Mouse (Mus musculus): Measurements from ENCODE around the gene Xrcc6. TPM values are rescaled to one million over a fixed set of nuclear protein-coding genes. Genes with fewer than 3 reads are reported as not detected.

Xrcc6 gene
- total RNA-seq, 1 experiment from 2014 or later = 120 TPM

DNA sequence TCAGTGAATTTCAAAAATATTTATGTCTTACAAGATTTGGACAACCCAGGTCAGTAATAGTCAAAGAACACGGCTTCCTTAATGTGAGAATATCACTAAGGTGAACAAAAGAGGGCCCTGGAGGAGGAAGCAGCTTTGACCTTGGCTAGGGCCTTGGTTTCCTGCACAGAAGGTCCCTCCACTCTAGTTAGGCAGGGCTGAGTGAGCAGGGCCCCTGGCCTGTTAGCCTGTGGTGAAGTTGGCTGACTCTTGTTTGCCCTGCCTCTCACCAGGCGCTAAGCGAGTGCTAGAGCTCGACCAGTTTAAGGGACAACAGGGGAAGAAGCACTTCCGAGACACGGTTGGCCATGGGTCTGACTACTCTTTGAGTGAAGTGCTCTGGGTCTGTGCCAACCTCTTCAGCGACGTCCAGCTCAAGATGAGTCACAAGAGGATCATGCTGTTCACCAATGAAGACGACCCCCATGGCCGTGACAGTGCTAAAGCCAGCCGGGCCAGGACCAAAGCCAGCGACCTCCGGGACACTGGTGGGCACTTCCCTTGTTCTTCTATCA lies 35.0 kb downstream of the Xrcc6 start:
- DNase-seq = peak; percentile 78

DNA sequence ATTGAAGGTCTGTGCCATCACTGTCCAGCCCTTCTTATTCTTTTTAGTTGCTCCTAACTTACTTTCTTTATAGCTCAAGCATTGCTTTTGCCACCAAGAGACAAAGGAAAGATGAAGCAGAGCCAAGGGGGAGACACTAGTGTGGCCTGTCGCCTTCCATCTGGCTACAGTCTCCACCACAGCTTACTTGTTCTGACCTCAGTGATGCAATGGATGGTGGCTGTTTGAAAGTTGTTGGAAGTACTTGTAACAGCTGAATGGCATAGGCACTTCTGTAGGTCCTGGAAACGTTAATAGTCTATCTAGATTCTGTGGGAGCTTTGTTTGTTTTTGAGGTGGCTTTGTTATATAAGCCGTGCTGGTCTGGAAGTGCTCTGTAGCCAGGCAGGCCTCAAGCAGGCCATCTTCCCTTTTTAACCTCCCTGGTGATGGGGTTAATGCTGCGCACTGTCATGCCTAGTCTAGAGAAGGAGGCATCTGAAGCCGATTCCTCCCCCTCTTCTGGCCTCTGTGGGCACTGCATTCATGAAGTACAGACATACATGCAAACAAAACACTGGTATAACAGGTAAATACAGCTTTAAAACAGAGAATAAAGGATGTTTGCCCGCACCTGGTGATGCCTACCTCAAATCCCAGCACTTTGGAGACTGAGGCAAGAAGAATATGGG lies 36.5 kb downstream of the Xrcc6 start:
- no peak for DNase-seq

DNA sequence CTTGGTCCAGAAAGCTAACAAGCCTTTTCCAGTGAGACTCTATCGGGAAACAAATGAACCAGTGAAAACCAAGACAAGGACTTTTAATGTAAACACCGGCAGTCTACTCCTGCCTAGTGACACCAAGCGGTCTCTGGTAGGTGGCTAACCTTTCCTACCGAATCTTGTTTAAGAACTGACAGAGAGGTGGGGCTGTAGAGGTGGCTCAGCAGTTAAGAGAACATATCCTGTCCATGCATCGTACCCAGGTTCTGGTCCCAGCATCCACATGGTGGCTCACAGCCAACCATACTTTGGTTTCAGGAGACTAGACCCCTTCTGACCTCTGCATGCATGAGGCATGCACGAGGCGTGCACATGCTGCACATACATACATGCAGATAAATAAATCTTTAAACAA lies 39.6 kb downstream of the Xrcc6 start:
- DNase-seq = no peak

DNA sequence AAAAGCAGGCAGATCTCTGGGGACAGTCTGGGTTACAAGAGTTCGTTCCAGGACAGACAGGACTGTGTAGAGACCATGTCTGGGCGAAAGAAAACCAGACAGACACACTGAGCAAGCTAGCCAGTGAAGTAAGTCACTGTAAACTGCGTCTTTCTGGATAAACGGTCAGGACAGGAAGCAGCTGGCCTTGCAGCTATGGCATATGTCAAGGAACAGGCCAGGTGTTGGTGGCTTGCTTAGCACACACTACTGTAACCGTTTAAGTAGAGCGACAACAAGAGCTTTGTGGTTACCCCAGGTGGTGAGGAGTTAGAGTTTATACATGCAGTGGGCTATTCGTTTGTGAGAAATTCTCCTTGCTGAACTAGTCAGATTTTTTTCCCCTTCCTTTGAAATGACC lies 40.1 kb downstream of the Xrcc6 start:
- DNase-seq = no peak

DNA sequence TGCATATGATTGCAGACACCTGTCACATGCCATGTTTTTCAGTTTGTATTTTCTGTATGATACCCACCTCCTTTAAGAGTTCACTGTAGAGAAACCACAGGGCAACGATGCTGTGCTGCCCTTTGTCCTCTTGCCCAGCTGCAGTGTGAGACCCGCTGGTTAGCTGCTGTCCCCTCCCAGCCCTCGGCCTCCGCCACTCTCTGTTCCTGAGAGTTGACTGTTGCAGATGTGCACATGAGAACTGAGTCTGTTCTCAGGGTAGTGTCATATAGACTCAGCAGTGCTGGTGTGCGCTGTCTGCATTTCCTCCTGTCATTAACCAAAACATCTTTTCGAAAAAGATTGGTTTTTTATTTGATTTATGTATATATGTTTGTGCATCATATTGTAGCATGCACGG lies 44.8 kb downstream of the Xrcc6 start:
- no peak for DNase-seq

DNA sequence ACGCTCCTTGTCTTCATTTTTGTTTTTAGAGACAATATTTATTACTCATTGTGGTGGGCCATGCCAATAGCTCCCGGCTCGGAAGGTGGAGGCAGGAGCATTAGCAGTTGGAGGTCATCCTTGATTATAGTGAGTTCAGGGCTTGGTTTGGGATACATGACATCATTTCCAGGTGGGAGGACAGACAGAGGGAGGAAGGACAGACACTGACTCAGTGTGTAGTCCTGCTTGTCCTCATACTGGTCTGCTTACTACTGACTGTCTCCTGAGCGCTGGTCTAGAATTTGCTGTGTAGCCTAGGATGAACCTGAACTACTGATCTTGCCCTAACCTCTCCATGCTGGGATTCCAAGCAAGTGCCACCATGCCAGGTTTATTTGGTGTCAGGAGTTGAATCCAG lies 46.1 kb downstream of the Xrcc6 start, which contains the start of gene Desi1:
Gene Desi1 (minus strand): TSS at position 101 of the 400 bp plus-strand sequence.
- no peak for DNase-seq

DNA sequence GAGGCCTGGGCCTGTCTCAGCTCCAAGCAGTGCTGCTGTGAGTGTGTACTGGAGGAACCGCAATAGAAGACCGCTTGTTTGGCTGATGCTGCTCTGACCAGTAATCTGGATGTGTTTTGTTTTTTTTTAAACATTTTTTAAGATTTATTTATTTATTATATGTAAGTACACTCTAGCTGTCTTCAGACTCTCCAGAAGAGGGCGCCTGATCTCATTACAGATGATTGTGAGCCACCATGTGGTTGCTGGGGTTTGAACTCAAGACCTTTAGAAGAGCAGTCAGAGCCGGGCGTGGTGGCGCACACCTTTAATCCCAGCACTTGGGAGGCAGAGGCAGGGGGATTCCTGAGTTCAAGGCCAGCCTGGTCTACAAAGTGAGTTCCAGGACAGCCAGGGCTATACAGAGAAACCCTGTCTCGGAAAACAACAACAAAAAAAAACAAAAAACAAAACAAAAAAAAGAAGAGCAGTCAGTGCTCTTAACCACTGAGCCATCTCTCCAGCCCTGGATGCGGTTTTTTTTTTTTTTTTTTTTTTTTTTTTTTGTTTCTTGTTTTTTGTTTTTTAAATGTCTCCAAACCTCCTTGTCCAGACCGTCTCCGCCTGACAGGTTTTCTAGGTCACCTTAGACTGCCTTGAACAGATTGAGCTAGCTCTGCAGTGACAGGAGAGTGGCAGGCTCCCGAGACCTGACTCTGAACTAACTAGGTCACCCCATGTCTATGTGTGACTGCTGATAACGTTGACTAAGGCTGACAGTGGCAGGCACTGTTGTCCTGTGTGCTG lies 48.5 kb downstream of the Xrcc6 start:
- peak; percentile 64 for DNase-seq

DNA sequence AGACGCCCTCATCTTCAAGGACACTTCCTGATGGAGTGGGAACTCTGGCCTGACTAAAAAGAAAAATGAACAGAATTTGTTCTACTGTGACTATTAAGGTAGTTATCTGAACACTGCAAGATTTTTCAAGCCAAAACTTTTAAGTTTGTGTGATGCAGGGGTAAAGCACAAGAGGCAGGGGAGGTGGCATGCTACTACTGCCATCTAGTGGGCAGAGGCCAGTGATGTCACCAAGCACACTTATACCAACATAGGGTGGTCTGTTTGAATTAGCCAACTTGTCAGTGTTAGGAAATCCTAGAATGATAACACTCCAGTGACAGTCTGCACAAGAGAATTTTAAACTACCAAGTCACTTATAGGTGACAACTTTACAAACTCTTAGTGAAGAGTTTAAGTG lies 53.0 kb downstream of the Xrcc6 start:
- peak; percentile 70 for DNase-seq

DNA sequence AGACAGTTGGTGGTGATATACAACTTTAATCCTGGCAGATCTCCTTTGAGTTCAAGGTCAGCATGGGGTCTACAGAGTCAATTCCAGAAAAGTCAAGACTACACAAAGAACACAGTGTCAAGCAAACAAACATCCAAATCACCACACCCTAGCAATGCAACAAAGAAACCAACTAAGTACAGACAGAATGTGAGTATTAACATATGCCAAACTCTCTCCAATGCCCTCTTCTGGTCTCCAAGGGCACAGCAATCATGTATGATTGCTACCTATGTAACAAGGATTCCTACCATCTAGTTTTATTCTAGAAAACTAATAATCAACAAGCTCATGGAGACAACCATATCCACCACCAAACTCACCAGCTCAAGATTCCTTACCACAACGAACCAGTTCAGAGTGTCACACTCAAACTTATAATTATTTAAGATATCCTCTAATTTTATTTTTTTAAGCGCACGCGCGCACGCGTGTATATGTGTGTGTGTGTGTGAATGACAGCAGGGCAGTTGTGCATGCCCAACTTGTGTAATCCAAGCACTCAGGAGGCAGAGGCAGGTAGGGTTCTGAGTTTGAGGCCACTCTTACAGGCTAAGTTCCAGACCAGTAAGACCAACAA lies 56.6 kb downstream of the Xrcc6 start:
- DNase-seq = no peak

DNA sequence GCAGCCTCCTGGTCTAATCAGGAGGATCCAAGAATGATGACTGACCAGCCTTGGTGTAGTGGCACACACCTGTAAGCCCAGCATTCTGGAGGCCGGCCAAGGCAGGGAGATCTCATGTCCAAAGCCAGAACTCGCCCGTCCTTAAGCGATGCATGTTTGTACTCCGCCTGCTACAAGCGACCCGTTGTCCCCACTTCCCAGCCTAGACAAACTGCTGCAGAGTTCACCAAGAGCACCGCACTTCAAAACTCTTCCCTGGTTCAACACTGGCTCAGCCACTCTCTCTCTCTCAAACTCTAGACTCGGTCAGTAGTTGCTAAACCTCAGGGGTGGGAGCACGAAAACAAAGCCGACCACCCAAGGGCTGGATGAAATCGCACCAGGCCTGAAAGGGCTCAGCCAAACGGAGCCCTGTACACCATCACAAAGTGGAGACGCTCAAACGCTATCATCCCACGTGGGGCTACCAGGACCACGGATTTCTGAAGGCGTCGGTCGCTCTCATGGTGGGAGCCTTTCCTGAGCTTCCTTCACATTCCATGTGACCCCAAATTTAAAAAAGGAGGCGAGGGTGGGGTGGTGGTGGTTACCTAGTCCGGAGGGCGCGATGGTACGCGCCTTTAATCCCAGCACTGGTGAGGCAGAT lies 58.7 kb downstream of the Xrcc6 start:
- DNase-seq = peak; percentile 29

DNA sequence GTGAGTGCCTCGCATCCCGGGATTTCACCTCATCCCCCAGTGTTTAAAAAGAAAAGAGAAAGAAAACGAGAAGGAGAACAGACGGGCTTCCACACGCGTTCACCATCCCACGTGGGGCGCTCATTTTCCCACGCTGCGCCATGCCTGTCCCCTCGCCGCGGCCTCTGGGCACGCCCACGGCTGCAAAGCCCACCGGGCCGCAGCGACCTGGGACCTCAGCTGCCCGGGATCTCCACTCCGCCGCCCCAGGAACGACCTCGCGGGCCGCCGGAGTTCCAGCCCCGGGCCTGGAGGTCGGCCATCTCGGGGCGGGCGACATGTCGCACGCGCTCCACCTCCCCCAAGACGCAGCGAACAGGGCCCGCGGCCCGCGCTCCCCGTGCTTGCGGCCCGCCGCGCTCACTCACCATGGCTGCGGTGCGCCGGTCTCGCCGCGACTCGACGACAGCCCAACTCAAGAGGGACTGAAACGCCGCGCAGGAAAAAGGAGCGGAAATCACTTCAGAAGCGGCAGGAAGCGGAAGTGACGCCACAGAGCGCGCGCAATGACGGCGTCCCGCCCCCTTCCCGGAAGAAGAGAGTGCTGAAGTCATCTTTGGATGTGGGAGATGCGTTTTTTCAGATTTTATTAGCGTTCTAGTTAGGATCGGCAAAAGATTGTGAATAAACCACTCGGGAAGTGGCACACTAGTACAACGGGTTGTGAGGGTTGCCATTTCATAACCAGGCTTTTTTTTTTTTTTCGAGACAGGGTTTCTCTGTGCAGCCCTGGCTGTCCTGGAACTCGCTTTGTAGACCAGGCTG lies 59.6 kb downstream of the Xrcc6 start, which contains the start of gene Snu13:
Gene Snu13 (minus strand): TSS at position 519 of the 804 bp plus-strand sequence.
- DNase-seq = peak; percentile 94

DNA sequence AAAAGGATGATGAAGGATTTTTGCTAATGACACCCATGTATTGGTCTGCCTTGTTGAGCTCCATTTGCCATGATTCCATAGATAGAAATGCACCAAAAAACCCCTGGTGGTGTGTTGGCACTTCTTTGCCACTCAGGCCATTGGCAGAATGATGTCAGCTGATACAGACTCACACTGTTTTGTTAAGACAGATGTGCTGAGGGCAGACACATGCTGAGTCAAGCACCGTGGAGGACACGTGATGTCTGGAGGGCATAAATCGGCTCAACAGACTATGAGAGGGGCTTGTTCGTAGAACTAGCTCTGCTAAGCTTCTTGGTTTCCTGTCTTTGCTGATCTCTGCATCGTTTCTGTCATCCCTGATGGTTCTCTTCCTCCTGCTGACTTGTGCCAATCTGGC lies 64.9 kb downstream of the Xrcc6 start:
- DNase-seq = no peak

DNA sequence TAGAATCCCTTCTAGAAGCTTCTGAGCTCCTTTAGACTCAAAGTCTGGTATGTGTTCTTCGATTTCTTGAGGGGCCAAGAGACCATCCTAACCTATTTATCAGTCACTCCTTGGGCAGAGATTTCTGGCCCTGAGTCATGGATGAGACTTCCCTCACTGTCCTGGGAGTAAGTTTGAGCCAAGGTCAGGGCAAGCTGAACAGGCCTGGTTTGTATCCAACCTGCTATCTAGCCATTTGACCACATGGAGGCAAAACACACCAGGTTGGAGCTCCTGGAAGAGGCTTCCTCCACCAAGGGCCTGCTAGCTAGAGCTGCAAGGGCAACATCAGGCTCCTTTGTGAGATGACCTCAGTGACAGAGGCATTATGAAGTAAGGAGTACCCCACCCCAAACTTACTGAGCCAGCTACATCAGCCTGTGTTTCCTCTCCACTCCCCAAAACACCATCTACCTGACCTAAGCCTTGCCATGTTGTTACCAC lies 71.1 kb downstream of the Xrcc6 start, which contains the start of gene 4930407I10Rik:
Gene 4930407I10Rik (plus strand): TSS at position 433 of the 483 bp plus-strand sequence.
- no peak for DNase-seq

DNA sequence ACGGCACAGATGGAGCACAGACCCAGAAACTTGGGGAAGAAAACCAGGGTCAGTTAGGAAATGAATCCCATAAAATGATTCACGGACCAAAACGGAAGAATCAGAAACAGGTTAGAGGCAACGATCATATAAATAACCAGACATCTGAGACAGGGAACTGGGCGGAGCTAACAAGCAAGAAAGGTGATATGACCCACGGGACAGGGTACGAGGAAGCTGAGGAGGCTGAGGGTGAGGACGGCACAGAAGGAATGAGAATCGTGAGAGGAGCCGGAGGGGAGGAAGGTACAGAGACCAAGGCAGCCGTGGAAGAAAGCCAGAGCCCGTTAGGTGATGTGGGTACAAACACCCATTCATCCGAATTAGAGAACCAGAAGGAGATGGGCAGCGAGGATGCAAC lies 76.3 kb downstream of the Xrcc6 start:
- no peak for DNase-seq

DNA sequence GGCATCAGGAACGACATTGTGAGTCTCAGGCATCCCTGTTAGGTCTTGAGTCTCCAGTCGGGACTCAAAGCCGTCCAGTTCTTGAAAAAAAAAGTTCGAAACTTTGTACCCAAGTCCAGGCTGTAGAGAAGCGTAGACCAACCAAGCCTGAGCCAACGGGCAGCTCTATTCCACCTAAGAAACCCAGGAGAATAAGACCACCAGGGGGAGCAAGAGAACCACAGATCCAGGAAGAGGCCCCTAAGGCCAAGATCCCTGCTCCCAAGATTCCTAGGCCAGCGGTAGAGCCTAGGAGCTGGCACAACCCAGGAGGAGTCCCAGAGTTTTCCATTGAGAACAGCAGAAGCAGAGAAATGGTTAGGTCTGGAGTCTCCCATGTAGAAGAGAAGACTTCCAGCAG lies 77.9 kb downstream of the Xrcc6 start:
- peak; percentile 85 for DNase-seq

DNA sequence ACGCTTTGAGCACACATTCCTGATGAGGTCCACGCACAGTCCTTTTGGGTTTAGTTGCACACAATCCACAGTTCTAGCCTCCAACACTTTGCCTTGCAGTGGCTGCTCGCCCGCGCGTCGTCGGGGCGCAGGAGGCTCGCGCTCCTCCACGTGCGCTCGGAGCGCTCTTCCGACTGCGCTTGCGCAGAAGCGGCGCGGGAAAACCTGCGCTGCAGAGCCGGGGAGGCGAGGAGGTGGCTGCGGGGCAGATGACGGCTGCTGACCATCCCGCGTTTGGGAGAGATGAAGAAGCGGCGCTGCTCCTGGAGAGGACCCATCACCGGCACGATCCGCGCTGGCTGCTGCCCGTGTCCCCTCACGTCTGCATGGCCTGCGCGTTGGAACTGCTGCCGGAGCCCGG lies 82.3 kb downstream of the Xrcc6 start, which contains the start of gene Mei1:
Gene Mei1 (plus strand): TSS at position 99 of the 400 bp plus-strand sequence.
- no peak for DNase-seq

DNA sequence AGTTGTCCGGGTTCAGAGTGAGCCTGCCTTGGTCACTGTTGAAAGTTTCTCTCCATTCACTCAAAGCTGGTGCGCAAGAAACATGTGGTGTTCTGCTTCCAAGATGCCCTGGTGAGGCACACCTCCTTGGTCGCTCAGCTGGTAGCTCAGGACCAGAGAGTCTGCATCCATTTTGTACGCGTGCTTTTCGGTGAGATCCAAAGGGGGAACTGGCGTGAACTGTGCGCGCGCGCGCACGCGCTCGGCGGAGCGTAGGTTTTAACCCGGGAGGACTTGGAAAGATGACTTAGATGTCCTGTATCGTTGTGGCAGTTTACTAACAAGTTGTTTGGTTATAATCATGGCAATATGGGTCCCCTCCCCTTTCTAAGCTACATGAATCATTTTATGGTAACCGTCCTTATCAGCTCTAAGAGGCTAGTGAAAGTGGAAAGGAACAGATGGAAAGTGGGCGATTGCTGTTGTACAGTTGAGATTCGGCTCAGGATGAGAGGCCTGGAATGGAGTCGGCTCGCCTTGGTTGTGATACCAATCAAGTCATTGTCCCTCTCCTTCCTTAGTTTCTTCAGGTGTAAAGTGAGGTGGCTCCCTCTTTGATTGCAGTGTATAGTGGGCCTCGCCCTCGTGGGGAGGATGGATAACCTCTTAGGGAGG lies 84.3 kb downstream of the Xrcc6 start:
- no peak for DNase-seq

DNA sequence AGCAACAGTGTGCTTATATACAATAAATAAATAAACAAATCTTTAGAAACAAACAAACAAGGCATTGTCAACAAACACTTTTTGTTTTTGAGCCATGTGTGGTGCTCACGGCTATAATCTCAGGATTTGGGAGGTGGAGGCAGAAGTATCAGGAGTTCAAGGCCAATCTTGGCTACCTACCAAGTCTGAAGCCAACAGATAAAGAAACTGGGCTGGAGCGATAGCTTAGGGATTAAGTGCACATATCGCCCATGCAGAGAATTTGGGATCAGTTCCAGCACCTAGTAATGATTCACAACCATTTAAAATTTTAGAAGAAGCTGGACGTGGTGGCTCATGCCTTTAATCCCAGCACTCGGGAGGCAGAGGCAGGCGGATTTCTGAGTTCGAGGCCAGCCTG lies 85.9 kb downstream of the Xrcc6 start:
- DNase-seq = no peak

DNA sequence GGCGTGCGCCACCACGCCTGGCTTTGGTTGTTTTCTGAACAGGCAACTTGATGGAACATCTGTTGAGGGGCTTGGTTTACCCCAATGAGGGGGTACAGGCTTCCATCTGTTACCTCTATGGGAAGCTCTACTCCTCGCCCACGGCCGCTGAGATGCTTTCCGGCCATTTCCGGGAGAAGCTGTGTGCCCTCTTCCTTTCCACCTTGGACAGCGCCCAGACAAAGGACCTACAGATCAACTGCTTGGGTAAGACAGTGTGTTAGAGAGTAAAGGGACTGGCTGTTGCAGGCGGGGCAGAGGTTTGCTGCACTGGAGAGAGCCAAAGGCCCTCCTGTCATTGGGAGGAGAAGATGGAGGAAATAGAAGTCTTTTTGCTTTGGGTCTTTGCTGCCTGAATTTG lies 92.2 kb downstream of the Xrcc6 start:
- no peak for DNase-seq

DNA sequence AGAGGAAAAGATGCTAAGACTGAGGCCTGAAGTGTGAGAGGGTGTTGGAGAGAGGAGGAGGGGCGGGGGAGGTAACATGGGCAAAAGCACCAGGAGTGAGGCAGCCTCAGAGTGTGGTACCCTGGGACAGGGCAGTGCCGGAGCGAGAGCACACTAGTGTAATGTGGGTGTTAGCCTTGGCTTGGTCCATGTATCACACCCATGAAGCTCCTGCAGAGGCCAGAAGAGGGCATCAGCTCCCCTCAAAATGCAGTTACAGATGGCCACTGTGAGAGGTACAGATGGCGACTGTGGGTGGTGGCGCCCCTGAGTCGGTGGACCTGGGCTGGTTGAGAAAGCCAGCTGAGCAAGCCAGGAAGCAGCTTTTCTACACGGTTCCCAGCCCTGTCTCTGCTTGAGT lies 93.5 kb downstream of the Xrcc6 start:
- peak; percentile 46 for DNase-seq

DNA sequence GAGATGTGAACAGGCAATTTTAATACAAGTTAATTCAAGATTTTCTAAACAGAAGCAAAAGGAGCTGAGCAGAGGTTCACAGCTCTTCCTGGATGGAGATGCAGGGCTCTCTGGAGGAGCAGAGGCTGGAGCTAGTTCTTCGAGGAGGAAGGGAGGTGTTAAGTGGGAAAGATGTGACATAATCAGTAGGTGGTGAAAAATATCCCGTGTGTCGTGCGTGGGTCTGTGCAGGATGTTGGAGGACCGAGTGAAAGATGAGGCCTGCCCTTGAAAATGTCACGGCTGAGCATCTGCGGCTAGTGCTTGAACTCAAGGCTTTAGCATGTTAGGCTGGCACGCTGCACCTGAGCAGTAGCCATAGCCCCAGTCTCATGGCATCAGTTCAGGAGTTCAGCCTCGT lies 98.0 kb downstream of the Xrcc6 start:
- DNase-seq = no peak

All from adrenal gland, postnatal 14 days (tissue).